Mouse (Mus musculus) gastrocnemius, adult 2 months (tissue): ENCODE measurements at regions not wholly inside any gene's neighbourhood (a gene's known extent, or its start where the extent isn't known, plus 50 kb on each side); places are given as distances from the start of the nearest gene placed in this dataset.
A peak's percentile ranks its signal among the peaks of the same experiment; 100 is the strongest.
"Not testable (repeated sequence)": the region's sequence is repeated elsewhere in the genome, so short reads cannot be mapped to it uniquely, and the experiment has no call there.

Experiments
- DNase-seq: peaks from one replicate; pipeline ENCODE4 v3.0.0; 2022
- H3K27ac ChIP-seq: fragments of 200-600 bp; 2 replicates; pipeline ENCODE4 v1.8.1; 2022; ENCODE audit warnings: mild to moderate bottlenecking
- H3K4me3 ChIP-seq: fragments of 200-600 bp; 2 replicates; pipeline ENCODE4 v1.8.1; 2022; ENCODE audit warnings: mild to moderate bottlenecking, moderate library complexity
- CTCF ChIP-seq: fragments of 200-600 bp; IDR thresholded peaks from 2 replicates; pipeline ENCODE4 v1.8.1; 2022; ENCODE audit warnings: antibody characterized with exemption, mild to moderate bottlenecking, moderate library complexity
- intact Hi-C: fragments of 180-260 bp; cut with DNase I; formaldehyde crosslinking; loops from one replicate; pipeline ENCODE4 v1.15.1; 2025

- H3K4me3 ChIP-seq: no peak overlapping the region
- intact Hi-C loops: no loop called here
- DNase-seq: no peak
- no peak for TF ChIP-seq CTCF
- H3K27ac ChIP-seq: no peak overlapping the region
Observed at GRCm38 (mm10) chr17:4024384-4024783, 328.3 kb upstream of the Nox3 start.

GRCm38 (mm10) chr17:4029202-4029601, 333.1 kb upstream of the Nox3 start:
- DNase-seq: no peak
- no peak for TF ChIP-seq CTCF
- Histone ChIP-seq H3K4me3 (no peak overlapping the region), H3K27ac (no peak overlapping the region)
- intact Hi-C loops: no loop called here

GRCm38 (mm10) chr17:4034816-4035360, 338.8 kb upstream of the Nox3 start:
- DNase-seq: no peak
- Histone ChIP-seq H3K4me3 (no peak overlapping the region), H3K27ac (no peak overlapping the region)
- no peak for TF ChIP-seq CTCF
- intact Hi-C loops: no loop called here

- intact Hi-C loops: no loop called here
- peak; percentile 19 for DNase-seq
- Histone ChIP-seq H3K27ac (no peak overlapping the region), H3K4me3 (no peak overlapping the region)
- TF ChIP-seq CTCF: no peak
Observed at GRCm38 (mm10) chr17:4040104-4040664, 344.1 kb upstream of the Nox3 start.

- H3K27ac ChIP-seq, H3K4me3 ChIP-seq, DNase-seq, intact Hi-C loops: not testable (repeated sequence)
Observed at GRCm38 (mm10) chr17:4060186-4060585, 364.1 kb upstream of the Nox3 start.

GRCm38 (mm10) chr17:4073381-4073780, 377.3 kb upstream of the Nox3 start:
- H3K4me3 ChIP-seq: no peak overlapping the region
- intact Hi-C loops: no loop called here
- no peak for TF ChIP-seq CTCF
- no peak for DNase-seq
- no peak overlapping the region for H3K27ac ChIP-seq

GRCm38 (mm10) chr17:4080564-4080963, 384.5 kb upstream of the Nox3 start:
- intact Hi-C loops: no loop called here
- TF ChIP-seq CTCF: no peak

GRCm38 (mm10) chr17:4094621-4095020, 398.6 kb upstream of the Nox3 start:
- TF ChIP-seq CTCF: no peak
- H3K4me3 ChIP-seq: no peak overlapping the region
- intact Hi-C loops: no loop called here
- no peak for DNase-seq
- no peak overlapping the region for H3K27ac ChIP-seq

More at GRCm38 (mm10) chr17:4080564-4080963, 384.5 kb upstream of the Nox3 start:
- Histone ChIP-seq H3K27ac (no peak overlapping the region), H3K4me3 (no peak overlapping the region)
- DNase-seq: no peak

- intact Hi-C loops: no loop called here
- no peak for DNase-seq
- no peak overlapping the region for H3K4me3 ChIP-seq
- no peak for TF ChIP-seq CTCF
- H3K27ac ChIP-seq: no peak overlapping the region
Observed at GRCm38 (mm10) chr17:4103321-4103720, 407.3 kb upstream of the Nox3 start.

GRCm38 (mm10) chr17:4109263-4109662, 413.2 kb upstream of the Nox3 start:
- intact Hi-C loops: no loop called here
- TF ChIP-seq CTCF: peak; percentile 59
- DNase-seq: no peak
- H3K4me3 ChIP-seq: no peak overlapping the region
- H3K27ac ChIP-seq: no peak overlapping the region

- TF ChIP-seq CTCF: no peak
- no peak overlapping the region for H3K27ac ChIP-seq
- no peak for DNase-seq
- no peak overlapping the region for H3K4me3 ChIP-seq
- intact Hi-C loops: no loop called here
Observed at GRCm38 (mm10) chr17:4113021-4113420, 417.0 kb upstream of the Nox3 start.

- H3K4me3 ChIP-seq: no peak overlapping the region
- no peak for TF ChIP-seq CTCF
- intact Hi-C loops: no loop called here
- no peak overlapping the region for H3K27ac ChIP-seq
- no peak for DNase-seq
Observed at GRCm38 (mm10) chr17:4116476-4116875, 420.4 kb upstream of the Nox3 start.

GRCm38 (mm10) chr17:4133678-4134077, 437.6 kb upstream of the Nox3 start:
- H3K4me3 ChIP-seq: no peak overlapping the region
- DNase-seq: no peak
- intact Hi-C loops: no loop called here
- no peak for TF ChIP-seq CTCF
- no peak overlapping the region for H3K27ac ChIP-seq

- Histone ChIP-seq H3K27ac (no peak overlapping the region), H3K4me3 (no peak overlapping the region)
- TF ChIP-seq CTCF: no peak
- intact Hi-C loops: no loop called here
- DNase-seq: no peak
Observed at GRCm38 (mm10) chr17:4163502-4163901, 467.4 kb upstream of the Nox3 start.

GRCm38 (mm10) chr17:4173951-4174361, 477.9 kb upstream of the Nox3 start:
- intact Hi-C loops: loop anchor here (10.0 kb wide), 1 partner anchor 441 kb away; no protein-coding TSS in a partner anchor
- peak overlapping the region; percentile 82 for H3K27ac ChIP-seq
- no peak overlapping the region for H3K4me3 ChIP-seq
- TF ChIP-seq CTCF: no peak
- DNase-seq: peak; percentile 63
